Mouse (Mus musculus): ENCODE results near the gene Dapk2.

- TF ChIP-seq CTCF (IDR thresholded peaks at IDR 0.05; ENCODE audit: insufficient read depth, low read length) (no peak), POLR2A (IDR thresholded peaks at IDR 0.05; ENCODE audit: borderline replicate concordance, extremely low read depth, low read depth, low read length) (no peak)
These were observed 37.9 kb upstream of the Dapk2 start for GRCm38 (mm10) chr9:66120106-66120505.
